Mouse (Mus musculus): ENCODE data around the gene Ncf2. TPM values are rescaled to one million over a fixed set of nuclear protein-coding genes. Genes with fewer than 3 reads are reported as not detected.

Gene Ncf2
- polyA plus RNA-seq, 1 experiment: 0.04 TPM

DNA sequence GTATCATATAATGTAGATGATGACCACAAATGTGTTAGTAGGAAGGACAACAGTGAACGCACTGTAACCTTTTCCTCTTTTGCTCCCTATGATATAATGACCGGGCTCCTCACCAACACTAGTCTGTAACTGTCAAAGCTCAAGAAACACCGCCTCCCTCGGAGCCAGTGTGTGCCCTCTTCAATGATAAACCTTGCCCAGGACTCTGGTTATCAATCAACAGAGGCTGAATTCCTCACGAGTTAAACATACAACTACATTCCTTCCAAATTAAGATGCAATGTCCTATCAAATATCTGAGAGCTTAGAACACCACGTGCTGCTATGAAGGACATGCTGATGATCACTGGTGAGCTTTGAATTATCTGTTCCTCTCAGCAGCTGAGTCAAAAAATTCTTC, 69.9 kb downstream of the Ncf2 start:
- Histone ChIP-seq H3ac (ENCODE audit: control insufficient read depth, insufficient read length, low read depth) (no peak overlapping the region), H3K79me2 (ENCODE audit: control insufficient read depth, insufficient read depth) (peaks cover 46% of the 10 kb centered on the region), H3K36me3 (ENCODE audit: control insufficient read depth, insufficient read depth) (peaks cover 43% of the 10 kb centered on the region), H3K4me3 (ENCODE audit: insufficient read depth, poor library complexity, severe bottlenecking) (no peak overlapping the region), H3K79me3 (ENCODE audit: low read depth) (peaks cover 38% of the 10 kb centered on the region), H3K27me3 (ENCODE audit: control insufficient read depth, insufficient read depth, insufficient read length) (no peaks in the 10 kb centered on the region)
- TF ChIP-seq MAX (IDR thresholded peaks at IDR 0.05): no peak
- no peak for TF ChIP-seq USF1 (IDR thresholded peaks at IDR 0.05; ENCODE audit: low read depth)
- TF ChIP-seq FOSL1 (IDR thresholded peaks at IDR 0.05; ENCODE audit: insufficient read depth, low read length, poor library complexity, severe bottlenecking): no peak
- no peak for TF ChIP-seq CEBPB (IDR thresholded peaks at IDR 0.05; ENCODE audit: low read depth)
- TF ChIP-seq MYOG (IDR thresholded peaks at IDR 0.05; ENCODE audit: control insufficient read depth, extremely low read depth, insufficient read length): no peak
- TF ChIP-seq CTCF (IDR thresholded peaks at IDR 0.05; ENCODE audit: control insufficient read depth, insufficient read depth, insufficient read length): no peak
- TF ChIP-seq MYOD1 (IDR thresholded peaks at IDR 0.05; ENCODE audit: control insufficient read depth, insufficient read length, low read depth): no peak

DNA sequence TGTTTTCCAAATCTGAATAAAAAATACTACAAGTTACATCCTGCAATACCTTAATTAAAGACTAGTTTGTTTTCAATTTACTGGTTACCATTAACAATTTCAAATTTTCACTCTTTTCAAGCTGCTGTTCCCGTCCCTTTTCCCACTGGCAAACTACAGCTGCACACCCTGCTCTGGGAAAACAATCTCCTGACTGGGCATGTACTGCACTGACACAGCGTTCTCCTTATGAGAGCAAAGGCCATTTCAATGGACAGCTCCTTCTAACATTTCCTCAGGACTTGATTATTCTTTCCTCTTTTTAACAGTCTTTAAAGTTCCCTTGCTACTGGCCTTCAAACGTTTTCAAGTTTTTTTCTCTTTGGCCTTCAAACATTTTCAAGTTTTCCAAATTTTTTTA, 71.0 kb downstream of the Ncf2 start:
- H3K27me3 ChIP-seq (ENCODE audit: control insufficient read depth, insufficient read depth, insufficient read length): no peaks in the 10 kb centered on the region
- H3ac ChIP-seq (ENCODE audit: control insufficient read depth, insufficient read length, low read depth): no peak overlapping the region
- peaks cover 32% of the 10 kb centered on the region for H3K36me3 ChIP-seq (ENCODE audit: control insufficient read depth, insufficient read depth)
- H3K79me2 ChIP-seq (ENCODE audit: control insufficient read depth, insufficient read depth): peaks cover 57% of the 10 kb centered on the region
- peaks cover 49% of the 10 kb centered on the region for H3K79me3 ChIP-seq (ENCODE audit: low read depth)
- H3K4me3 ChIP-seq (ENCODE audit: insufficient read depth, poor library complexity, severe bottlenecking): no peak overlapping the region
- TF ChIP-seq MYOG (IDR thresholded peaks at IDR 0.05; ENCODE audit: control insufficient read depth, extremely low read depth, insufficient read length) (no peak), CTCF (IDR thresholded peaks at IDR 0.05; ENCODE audit: control insufficient read depth, insufficient read depth, insufficient read length) (no peak), FOSL1 (IDR thresholded peaks at IDR 0.05; ENCODE audit: insufficient read depth, low read length, poor library complexity, severe bottlenecking) (no peak), MYOD1 (IDR thresholded peaks at IDR 0.05; ENCODE audit: control insufficient read depth, insufficient read length, low read depth) (no peak), USF1 (IDR thresholded peaks at IDR 0.05; ENCODE audit: low read depth) (no peak), CEBPB (IDR thresholded peaks at IDR 0.05; ENCODE audit: low read depth) (no peak), MAX (IDR thresholded peaks at IDR 0.05) (no peak)

Other genes with a start within 250 kb of the Ncf2 start
- gene Apobec4, start 49.6 kb upstream of the Ncf2 start, polyA plus RNA-seq (2012; fragmentation: generic; extraction: Trizol): not detected
- gene Rgl1, start 33.8 kb upstream of the Ncf2 start, polyA plus RNA-seq (2012; fragmentation: generic; extraction: Trizol): 7.6 TPM
- 124 TPM for gene Arpc5, start 33.7 kb upstream of the Ncf2 start, polyA plus RNA-seq (2012; fragmentation: generic; extraction: Trizol)
- 16.6 TPM for gene Smg7, start 102.5 kb downstream of the Ncf2 start, polyA plus RNA-seq (2012; fragmentation: generic; extraction: Trizol)
- 8.3 TPM for gene Nmnat2, start 154.8 kb downstream of the Ncf2 start, polyA plus RNA-seq (2012; fragmentation: generic; extraction: Trizol)

Data from C2C12 (cell line).